Mouse (Mus musculus) limb, embryonic 13.5 days (tissue): ENCODE data around the gene Elf2. TPM values are rescaled to one million over a fixed set of nuclear protein-coding genes. Genes with fewer than 3 reads are reported as not detected.
A peak's percentile ranks its signal among the peaks of the same experiment; 100 is the strongest.

Source experiments
- ATAC-seq: fragments of 200-750 bp; cut with Nextera tagmentation; 2 replicates; pipeline ENCODE4 v1.8.0; 2017; ENCODE audit warnings: low read depth, moderate number of reproducible peaks, moderate TSS enrichment; ENCODE audit not compliant: low FRiP score
- H3K27ac ChIP-seq: fragments of 300-500 bp; sonication (generic); 2 replicates; pipeline ENCODE4 v1.5.1; 2015; ENCODE audit warnings: inconsistent platforms, mild to moderate bottlenecking, moderate library complexity
- H3K27me3 ChIP-seq: fragments of 300-500 bp; sonication (generic); 2 replicates; pipeline ENCODE4 v1.6.1; 2015; ENCODE audit warnings: mild to moderate bottlenecking, inconsistent platforms
- H3K36me3 ChIP-seq: fragments of 300-500 bp; sonication (generic); 2 replicates; pipeline ENCODE4 v1.6.1; 2015; ENCODE audit warnings: inconsistent platforms, mild to moderate bottlenecking, moderate library complexity
- H3K4me1 ChIP-seq: fragments of 300-500 bp; sonication (generic); 2 replicates; pipeline ENCODE4 v1.6.1; 2015; ENCODE audit warnings: inconsistent platforms
- H3K4me2 ChIP-seq: fragments of 300-500 bp; sonication (generic); replicated peaks from 2 replicates; pipeline ENCODE4 v1.6.1; 2015; ENCODE audit warnings: inconsistent platforms, mild to moderate bottlenecking, moderate library complexity
- H3K4me3 ChIP-seq: fragments of 300-500 bp; sonication (generic); 2 replicates; pipeline ENCODE4 v1.5.1; 2015; ENCODE audit warnings: moderate library complexity, mild to moderate bottlenecking, inconsistent platforms
- H3K9ac ChIP-seq: fragments of 300-500 bp; sonication (generic); 2 replicates; pipeline ENCODE4 v1.6.1; 2015; ENCODE audit warnings: mild to moderate bottlenecking, inconsistent platforms
- H3K9me3 ChIP-seq: fragments of 300-500 bp; sonication (generic); 2 replicates; pipeline ENCODE4 v1.6.1; 2016; ENCODE audit warnings: inconsistent platforms
- whole genome bisulfite sequencing: fragments of 180-500 bp; shearing (Covaris S2); methylation state at CpG from one replicate; pipeline ENCODE4 v1.1.7; 2015; 5-methylcytosine and 5-hydroxymethylcytosine counted together
- polyA plus RNA-seq: library from polyadenylated mRNA; unstranded; fragments of >200 nt; fragmentation: Nextera tagmentation; extraction: Ambion mirVana; gene quantifications from 2 replicates; pipeline ENCODE4 v1.2.1, GENCODE M21; 2015

Gene Elf2
- polyA plus RNA-seq, 1 experiment from 2014 or later: 65.0 TPM

DNA sequence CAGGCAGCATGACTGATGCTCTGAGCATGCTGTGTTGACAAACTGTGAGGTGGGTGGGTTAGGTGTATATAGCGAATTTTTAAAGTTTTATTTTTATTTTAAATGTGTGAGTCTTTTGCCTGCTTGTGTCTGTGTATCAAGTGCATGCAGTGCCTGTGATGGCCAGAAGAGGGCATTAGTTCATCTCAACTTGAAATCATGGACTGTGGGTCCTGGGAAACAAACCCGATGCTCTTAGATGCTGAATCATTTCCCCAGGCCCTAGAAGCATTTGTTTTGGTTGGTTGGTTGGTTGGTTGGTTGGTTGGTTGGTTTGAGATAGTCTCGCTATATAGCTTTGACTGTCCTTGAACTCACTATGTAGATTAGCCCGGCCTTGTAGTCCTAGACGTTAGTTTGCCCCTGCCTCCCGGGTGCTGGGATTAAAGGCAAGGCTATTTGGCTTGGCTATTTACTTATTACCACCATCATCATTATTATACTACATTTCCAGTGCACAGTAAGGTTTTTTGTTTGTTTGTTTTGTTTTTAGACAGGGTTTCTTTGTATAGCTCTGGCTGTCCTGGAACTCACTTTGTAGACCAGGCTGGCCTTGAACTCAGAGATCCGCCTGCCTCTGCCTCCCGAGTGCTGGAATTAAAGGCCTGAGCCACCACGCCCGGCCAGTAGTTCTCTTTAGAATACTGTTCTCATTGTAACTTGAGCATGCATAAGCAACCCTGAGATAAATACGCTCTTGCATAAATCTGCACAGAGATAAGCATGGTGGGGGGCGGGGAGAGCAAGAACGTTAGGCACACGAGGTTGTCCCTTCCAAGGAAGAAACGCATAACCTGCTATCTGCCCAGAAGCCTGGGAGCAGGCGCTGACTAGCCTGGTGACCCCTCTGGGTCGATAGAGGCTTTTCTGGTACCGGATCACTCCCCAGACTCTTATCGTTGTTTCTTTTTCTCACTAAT lies 35.1 kb upstream of the Elf2 start:
- Histone ChIP-seq H3K4me1 (no peaks in the 10 kb centered on the region; the same call in 1 of the 2 replicates), H3K4me2 (no peak overlapping the region), H3K27me3 (no peaks in the 10 kb centered on the region), H3K9me3 (no peaks in the 10 kb centered on the region), H3K36me3 (no peaks in the 10 kb centered on the region), H3K27ac (no peak overlapping the region), H3K4me3 (no peak overlapping the region), H3K9ac (no peak overlapping the region)
- ATAC-seq: no peak
- WGBS: 88% methylated on average over 19 of the region's 19 CpGs

DNA sequence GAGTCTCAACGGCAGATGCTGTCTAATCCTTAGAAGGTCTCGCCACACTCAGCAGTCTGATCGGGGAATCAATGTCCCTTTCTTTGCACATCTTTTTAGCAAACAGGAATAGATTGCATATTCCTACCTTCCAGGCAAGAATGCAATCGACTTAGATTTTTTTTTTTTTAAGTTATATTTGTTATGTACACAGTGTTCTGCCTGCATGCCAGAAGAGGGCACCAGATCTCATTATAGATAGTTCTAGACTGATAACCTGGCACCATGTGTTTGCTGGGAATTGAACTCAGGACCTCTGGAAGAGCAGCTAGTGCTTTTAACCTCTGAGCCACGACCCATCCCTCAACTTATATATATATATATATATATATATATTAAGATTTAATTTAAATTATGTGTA lies 33.1 kb upstream of the Elf2 start:
- Histone ChIP-seq H3K36me3 (no peaks in the 10 kb centered on the region), H3K4me2 (no peak overlapping the region), H3K9ac (no peak overlapping the region), H3K9me3 (no peaks in the 10 kb centered on the region), H3K4me3 (no peak overlapping the region), H3K4me1 (no peaks in the 10 kb centered on the region; the same call in 1 of the 2 replicates), H3K27me3 (no peaks in the 10 kb centered on the region), H3K27ac (no peak overlapping the region)
- ATAC-seq: no peak
- 71% methylated on average over 5 of the region's 5 CpGs for WGBS

DNA sequence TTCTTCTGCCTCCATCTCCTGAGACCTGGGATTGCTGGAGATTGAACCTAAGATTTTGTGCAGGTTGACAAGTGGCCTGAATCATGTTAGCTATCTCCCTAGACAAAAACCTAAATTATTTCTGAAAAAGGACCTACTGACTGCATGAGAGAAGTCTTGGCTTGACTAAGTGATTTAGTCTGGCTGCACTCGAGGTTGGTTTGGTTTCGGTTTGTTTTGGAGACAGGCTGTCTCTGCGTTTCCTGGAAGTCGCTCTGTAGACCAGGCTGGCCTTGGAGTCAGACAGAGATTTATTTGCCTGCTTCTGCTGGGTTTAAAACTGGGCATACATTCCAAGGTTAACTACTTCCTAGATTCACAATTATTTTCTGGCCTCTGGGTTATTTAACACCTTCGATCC lies 32.4 kb upstream of the Elf2 start:
- Histone ChIP-seq H3K27ac (no peak overlapping the region), H3K4me3 (no peak overlapping the region), H3K9me3 (no peaks in the 10 kb centered on the region), H3K36me3 (no peaks in the 10 kb centered on the region), H3K9ac (no peak overlapping the region), H3K4me2 (no peak overlapping the region), H3K4me1 (no peaks in the 10 kb centered on the region), H3K27me3 (no peaks in the 10 kb centered on the region)
- ATAC-seq: no peak
- 54% methylated on average over 5 of the region's 5 CpGs for WGBS

DNA sequence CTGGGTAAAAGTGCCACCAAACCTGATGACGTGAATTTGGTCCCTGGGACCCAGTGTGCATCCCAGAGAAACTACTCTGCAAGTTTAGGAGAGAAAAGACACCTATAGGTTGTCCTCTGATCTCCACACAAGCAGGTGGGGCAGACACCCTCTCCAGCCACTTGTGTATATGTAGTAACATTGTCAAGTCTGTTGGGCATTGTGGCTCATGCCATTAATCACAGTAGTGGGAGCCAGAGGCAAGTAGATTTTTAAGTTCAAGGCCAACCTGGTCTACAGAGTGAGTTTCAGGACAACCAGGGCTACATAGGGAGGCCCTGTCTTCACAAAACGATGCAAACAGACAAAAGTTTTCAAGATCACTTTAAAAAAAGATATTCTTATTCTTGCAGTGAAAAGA lies 31.4 kb upstream of the Elf2 start:
- ATAC-seq: no peak
- H3K27me3 ChIP-seq: no peaks in the 10 kb centered on the region
- no peaks in the 10 kb centered on the region for H3K4me1 ChIP-seq
- WGBS: 71% methylated on average over 2 of the region's 2 CpGs
- H3K4me3 ChIP-seq: no peak overlapping the region
- no peak overlapping the region for H3K9ac ChIP-seq
- no peak overlapping the region for H3K4me2 ChIP-seq
- H3K36me3 ChIP-seq: no peaks in the 10 kb centered on the region
- no peaks in the 10 kb centered on the region for H3K9me3 ChIP-seq
- no peak overlapping the region for H3K27ac ChIP-seq

DNA sequence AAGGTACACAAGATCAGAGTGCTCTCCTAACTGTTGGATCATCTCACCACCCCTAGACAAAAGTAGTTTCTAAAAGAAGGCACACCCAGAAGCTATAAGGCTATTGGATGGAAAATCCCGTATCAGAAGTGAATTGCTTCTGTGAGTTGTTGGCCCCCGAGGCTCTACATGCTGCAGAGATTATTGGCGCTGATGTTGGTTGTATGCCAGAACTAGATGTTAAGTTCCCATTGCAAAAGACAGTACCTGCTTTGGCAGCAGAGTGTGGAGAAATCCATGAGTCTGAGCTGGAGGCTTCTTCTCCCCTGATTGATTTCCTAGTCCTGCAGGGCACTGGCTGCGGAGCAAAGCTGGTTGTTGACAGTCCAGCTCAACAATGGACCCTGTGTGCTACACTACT lies 27.5 kb upstream of the Elf2 start:
- Histone ChIP-seq H3K4me2 (no peak overlapping the region), H3K27ac (no peak overlapping the region), H3K4me3 (no peak overlapping the region), H3K27me3 (0 out of 2 replicates have a peak, but pooled peaks cover 6% of the 10 kb centered on the region), H3K9me3 (no peaks in the 10 kb centered on the region), H3K9ac (no peak overlapping the region), H3K4me1 (peaks cover 10% of the 10 kb centered on the region; the same call in 1 of the 2 replicates), H3K36me3 (no peaks in the 10 kb centered on the region)
- no peak for ATAC-seq
- WGBS: 69% methylated on average over 4 of the region's 4 CpGs

DNA sequence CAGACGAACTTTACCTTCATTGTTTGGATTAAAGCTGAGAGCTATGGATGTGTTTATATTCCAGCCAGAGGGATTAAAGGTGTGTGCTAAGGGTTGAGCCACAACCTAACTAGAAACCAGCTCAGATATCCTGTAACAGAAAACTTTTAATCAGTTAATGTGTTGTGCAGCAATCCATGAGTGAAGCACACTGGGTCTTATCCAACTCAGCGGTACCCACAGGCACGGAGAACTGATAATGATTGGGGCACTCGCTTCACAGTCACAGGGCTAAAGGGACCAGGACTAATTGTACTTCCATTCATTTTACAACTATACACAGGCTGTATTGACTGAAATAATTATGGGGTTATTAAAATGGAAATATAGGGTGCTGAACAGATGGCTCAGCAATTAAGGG lies 26.5 kb upstream of the Elf2 start:
- no peak overlapping the region for H3K4me2 ChIP-seq
- no peak overlapping the region for H3K9ac ChIP-seq
- no peak for ATAC-seq
- peaks cover 10% of the 10 kb centered on the region; the same call in 1 of the 2 replicates for H3K4me1 ChIP-seq
- H3K27me3 ChIP-seq: 0 out of 2 replicates have a peak, but pooled peaks cover 6% of the 10 kb centered on the region
- no peaks in the 10 kb centered on the region for H3K36me3 ChIP-seq
- no peaks in the 10 kb centered on the region for H3K9me3 ChIP-seq
- 45% methylated on average over 4 of the region's 4 CpGs for WGBS
- H3K4me3 ChIP-seq: no peak overlapping the region
- H3K27ac ChIP-seq: no peak overlapping the region

DNA sequence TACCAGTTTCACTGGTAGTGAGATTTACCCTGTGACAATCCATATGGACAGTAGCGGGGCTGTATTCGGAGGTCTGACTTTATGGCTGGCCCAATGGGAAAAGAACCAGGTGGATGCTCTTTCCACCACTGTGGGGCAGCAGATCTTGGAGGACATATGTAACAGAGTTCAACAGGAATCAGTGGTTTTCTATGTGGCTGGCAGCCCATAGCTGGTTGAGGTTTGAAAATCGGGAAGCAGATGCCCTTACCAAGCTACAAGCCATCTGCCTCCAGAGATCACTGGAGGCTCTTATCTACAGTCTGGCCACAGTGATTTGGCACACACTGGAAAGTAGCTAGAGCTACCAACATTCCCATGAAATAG lies 25.0 kb upstream of the Elf2 start:
- Histone ChIP-seq H3K9ac (peak overlapping the region; percentile 68; the same call in 1 of the 2 replicates), H3K4me3 (peak overlapping the region; percentile 51), H3K4me2 (peak overlapping the region; percentile 78), H3K27ac (no peak overlapping the region), H3K36me3 (no peaks in the 10 kb centered on the region), H3K4me1 (peaks cover 15% of the 10 kb centered on the region; the same call in 1 of the 2 replicates), H3K9me3 (no peaks in the 10 kb centered on the region), H3K27me3 (0 out of 2 replicates have a peak, but pooled peaks cover 6% of the 10 kb centered on the region)
- no peak; the same call in 1 of the 2 replicates for ATAC-seq
- WGBS: 11% methylated on average over 3 of the region's 3 CpGs

DNA sequence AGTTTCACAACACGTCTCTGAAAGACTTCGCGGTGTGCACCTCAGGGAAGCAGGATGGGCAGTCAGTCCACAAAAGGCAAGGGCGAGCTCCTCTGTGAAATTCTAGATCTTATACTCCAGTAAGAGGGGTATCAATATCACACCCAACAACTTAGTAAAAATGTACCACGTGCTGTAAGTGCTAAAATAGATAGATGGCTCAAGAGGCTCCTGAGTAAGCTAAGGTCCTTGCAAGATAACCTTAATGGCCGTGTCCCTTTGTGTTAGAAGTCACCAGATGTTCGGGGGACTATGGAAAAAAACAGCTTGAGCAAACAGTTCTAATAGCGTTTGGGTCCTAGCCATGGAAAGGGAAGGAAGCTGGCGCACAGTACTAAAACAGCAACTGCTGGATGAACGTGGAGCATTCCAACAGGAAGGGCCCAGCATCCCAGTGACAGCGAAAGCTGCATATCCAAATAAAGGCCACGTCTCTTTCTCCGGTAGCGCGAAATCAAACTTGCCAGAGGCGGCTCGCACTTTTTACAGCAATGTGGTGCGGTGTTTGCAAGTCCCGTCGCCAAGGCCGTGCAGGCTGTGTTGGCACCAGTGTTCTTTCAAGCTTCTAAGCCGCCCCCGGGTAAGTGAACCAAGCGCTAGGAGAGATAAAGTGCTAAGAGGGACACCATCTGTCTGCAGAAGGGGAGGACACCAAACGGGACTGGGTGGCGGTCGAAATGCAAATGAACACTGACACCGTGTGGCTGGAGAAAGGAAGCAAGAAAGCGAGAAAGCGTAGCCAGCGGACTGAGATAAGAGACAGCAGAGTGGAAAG lies 24.4 kb upstream of the Elf2 start:
- peaks cover 15% of the 10 kb centered on the region; the same call in 1 of the 2 replicates for H3K4me1 ChIP-seq
- peak; percentile 84 for ATAC-seq
- WGBS: 7% methylated on average over 31 of the region's 31 CpGs
- no peak overlapping the region for H3K27ac ChIP-seq
- no peaks in the 10 kb centered on the region for H3K9me3 ChIP-seq
- 0 out of 2 replicates have a peak, but pooled peaks cover 6% of the 10 kb centered on the region for H3K27me3 ChIP-seq
- H3K4me3 ChIP-seq: peak overlapping the region; percentile 51
- peak overlapping the region; percentile 78 for H3K4me2 ChIP-seq
- peak overlapping the region; percentile 68 for H3K9ac ChIP-seq
- H3K36me3 ChIP-seq: no peaks in the 10 kb centered on the region

DNA sequence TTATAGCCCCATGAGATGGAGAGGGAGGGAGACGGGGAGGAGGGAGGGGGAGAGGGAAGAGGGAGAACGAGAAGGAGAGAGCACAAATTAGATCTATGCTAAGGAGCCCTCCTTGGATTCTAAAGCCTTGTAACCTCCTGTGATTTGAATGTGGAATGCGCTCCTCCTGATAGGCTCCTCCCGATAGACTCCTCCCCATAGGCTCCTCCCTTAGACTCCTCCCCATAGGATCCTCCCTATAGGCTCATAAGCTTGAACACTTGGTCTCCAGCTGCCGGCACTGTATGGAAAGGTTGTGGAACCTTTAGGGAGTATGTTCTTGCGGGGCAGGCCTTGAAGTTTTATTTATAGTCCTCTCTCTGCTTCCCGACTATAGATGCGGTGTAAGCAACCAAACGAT lies 20.6 kb upstream of the Elf2 start:
- Histone ChIP-seq H3K27me3 (0 out of 2 replicates have a peak, but pooled peaks cover 6% of the 10 kb centered on the region), H3K36me3 (no peaks in the 10 kb centered on the region), H3K4me3 (no peak overlapping the region), H3K9ac (no peak overlapping the region), H3K4me1 (peaks cover 22% of the 10 kb centered on the region; the same call in 1 of the 2 replicates), H3K4me2 (peak overlapping the region; percentile 16; the same call in 1 of the 2 replicates), H3K27ac (no peak overlapping the region), H3K9me3 (no peaks in the 10 kb centered on the region)
- ATAC-seq: no peak
- WGBS: 17% methylated on average over 9 of the region's 9 CpGs

DNA sequence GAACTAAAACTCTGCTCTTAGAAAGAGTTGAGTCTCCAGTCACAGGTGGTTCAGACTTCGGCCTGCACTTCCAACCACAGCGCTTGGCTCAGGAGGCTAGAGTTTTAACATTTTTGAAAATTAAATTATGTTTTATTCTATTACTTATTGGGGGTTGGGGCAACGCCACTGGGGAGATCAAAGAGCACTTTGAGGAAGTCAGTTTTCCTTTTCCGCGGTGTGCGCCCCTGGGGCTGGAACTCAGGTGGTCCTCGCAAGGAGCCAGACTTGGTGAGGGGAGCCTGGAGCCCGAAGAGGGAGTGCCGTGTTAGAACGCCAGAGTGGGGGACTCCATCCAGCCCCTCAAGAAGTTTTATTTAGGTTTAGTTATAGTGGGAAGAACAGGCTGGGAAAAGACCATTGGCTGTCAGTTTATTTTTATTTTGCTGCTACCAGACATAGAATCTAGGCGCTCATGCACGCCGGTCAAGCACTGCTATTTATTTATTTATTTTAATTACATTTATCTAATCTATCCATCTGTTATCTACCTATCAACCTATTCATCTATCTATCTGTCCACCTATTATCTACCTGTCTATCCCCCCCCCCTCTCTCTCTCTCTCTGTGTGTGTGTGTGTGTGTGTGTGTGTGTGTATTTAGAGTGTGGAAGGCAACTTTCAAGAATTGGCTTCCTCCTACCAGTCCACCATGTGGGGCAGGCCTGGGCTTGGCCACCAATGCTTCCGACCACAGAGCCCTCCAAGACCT lies 19.3 kb upstream of the Elf2 start:
- H3K27me3 ChIP-seq: 0 out of 2 replicates have a peak, but pooled peaks cover 6% of the 10 kb centered on the region
- H3K4me2 ChIP-seq: peak overlapping the region; percentile 83
- no peak overlapping the region for H3K9ac ChIP-seq
- peak overlapping the region; percentile 66 for H3K4me3 ChIP-seq
- no peak overlapping the region for H3K27ac ChIP-seq
- peaks cover 16% of the 10 kb centered on the region; the same call in 1 of the 2 replicates for H3K4me1 ChIP-seq
- no peaks in the 10 kb centered on the region for H3K9me3 ChIP-seq
- ATAC-seq: no peak
- no peaks in the 10 kb centered on the region for H3K36me3 ChIP-seq
- 25% methylated on average over 14 of the region's 14 CpGs for WGBS
